Mouse (Mus musculus): ENCODE measurements around the gene Ces3a.
A peak's percentile ranks its signal among the peaks of the same experiment; 100 is the strongest.
"Not testable (repeated sequence)": the region's sequence is repeated elsewhere in the genome, so short reads cannot be mapped to it uniquely, and the experiment has no call there.

Gene Ces3a

GRCm38 (mm10) chr8:105048371-105048854 lies at the start of gene Ces3a:
Gene Ces3a, plus strand, starts transcription at chr8:105048601.
- DNase-seq (ENCODE audit: low spot score in 2 of 2): no peak

GRCm38 (mm10) chr8:104999183-104999582 lies 49.2 kb upstream of the Ces3a start:
- no peak for DNase-seq (ENCODE audit: low spot score in 2 of 2)

GRCm38 (mm10) chr8:105000586-105000985 lies 47.8 kb upstream of the Ces3a start, which contains the start of gene Ces2h:
Gene Ces2h, plus strand, starts transcription at chr8:105000853.
- no peak for DNase-seq (ENCODE audit: low spot score in 2 of 2)

GRCm38 (mm10) chr8:105010000-105010399 lies 38.4 kb upstream of the Ces3a start:
- no peak for DNase-seq (ENCODE audit: low spot score in 2 of 2)

GRCm38 (mm10) chr8:105011136-105011535 lies 37.3 kb upstream of the Ces3a start:
- no peak for DNase-seq (ENCODE audit: low spot score in 2 of 2)

- DNase-seq (ENCODE audit: low spot score in 2 of 2): no peak
Observed at GRCm38 (mm10) chr8:105014391-105014790, 34.0 kb upstream of the Ces3a start.

GRCm38 (mm10) chr8:105021954-105022353 lies 26.4 kb upstream of the Ces3a start:
- no peak for DNase-seq (ENCODE audit: low spot score in 2 of 2)

GRCm38 (mm10) chr8:105023087-105023486 lies 25.3 kb upstream of the Ces3a start:
- no peak for DNase-seq (ENCODE audit: low spot score in 2 of 2)

- DNase-seq (ENCODE audit: low spot score in 2 of 2): no peak
Observed at GRCm38 (mm10) chr8:105025050-105025449, 23.4 kb upstream of the Ces3a start.

GRCm38 (mm10) chr8:105043510-105043909 lies 4.9 kb upstream of the Ces3a start:
- no peak for DNase-seq (ENCODE audit: low spot score in 2 of 2)

- no peak for DNase-seq (ENCODE audit: low spot score in 2 of 2)
Observed at GRCm38 (mm10) chr8:105045824-105046401, 2.5 kb upstream of the Ces3a start.

- DNase-seq (ENCODE audit: low spot score in 2 of 2): no peak
Observed at GRCm38 (mm10) chr8:105056211-105056610, 7.8 kb downstream of the Ces3a start.

- no peak for DNase-seq (ENCODE audit: low spot score in 2 of 2)
Observed at GRCm38 (mm10) chr8:105060056-105060455, 11.7 kb downstream of the Ces3a start.

- peak in 1 of 2 experiments; percentile 5 for DNase-seq (ENCODE audit: low spot score in 2 of 2)
Observed at GRCm38 (mm10) chr8:105066761-105067160, 18.4 kb downstream of the Ces3a start.

- DNase-seq (ENCODE audit: low spot score in 2 of 2): not testable (repeated sequence)
Observed at GRCm38 (mm10) chr8:105067905-105068304, 19.5 kb downstream of the Ces3a start.

GRCm38 (mm10) chr8:105068971-105069370 lies 20.6 kb downstream of the Ces3a start:
- DNase-seq (ENCODE audit: low spot score in 2 of 2): no peak

GRCm38 (mm10) chr8:105076601-105077000 lies 28.2 kb downstream of the Ces3a start:
- no peak for DNase-seq (ENCODE audit: low spot score in 2 of 2)

- no peak for DNase-seq (ENCODE audit: low spot score in 2 of 2)
Observed at GRCm38 (mm10) chr8:105077071-105077470, 28.7 kb downstream of the Ces3a start.

- DNase-seq (ENCODE audit: low spot score in 2 of 2): no peak
Observed at GRCm38 (mm10) chr8:105078591-105078990, 30.2 kb downstream of the Ces3a start.

- DNase-seq (ENCODE audit: low spot score in 2 of 2): no peak
Observed at GRCm38 (mm10) chr8:105080814-105081336, 32.5 kb downstream of the Ces3a start.

GRCm38 (mm10) chr8:105083449-105084050 lies 35.1 kb downstream of the Ces3a start, which contains the start of gene Ces3b:
Gene Ces3b, plus strand, starts transcription at chr8:105083753.
- DNase-seq (ENCODE audit: low spot score in 2 of 2): no peak

GRCm38 (mm10) chr8:105088166-105088565 lies 39.8 kb downstream of the Ces3a start:
- DNase-seq (ENCODE audit: low spot score in 2 of 2): not testable (repeated sequence)

- no peak for DNase-seq (ENCODE audit: low spot score in 2 of 2)
Observed at GRCm38 (mm10) chr8:105088581-105088980, 40.2 kb downstream of the Ces3a start.
